In the genomic region with DNA sequence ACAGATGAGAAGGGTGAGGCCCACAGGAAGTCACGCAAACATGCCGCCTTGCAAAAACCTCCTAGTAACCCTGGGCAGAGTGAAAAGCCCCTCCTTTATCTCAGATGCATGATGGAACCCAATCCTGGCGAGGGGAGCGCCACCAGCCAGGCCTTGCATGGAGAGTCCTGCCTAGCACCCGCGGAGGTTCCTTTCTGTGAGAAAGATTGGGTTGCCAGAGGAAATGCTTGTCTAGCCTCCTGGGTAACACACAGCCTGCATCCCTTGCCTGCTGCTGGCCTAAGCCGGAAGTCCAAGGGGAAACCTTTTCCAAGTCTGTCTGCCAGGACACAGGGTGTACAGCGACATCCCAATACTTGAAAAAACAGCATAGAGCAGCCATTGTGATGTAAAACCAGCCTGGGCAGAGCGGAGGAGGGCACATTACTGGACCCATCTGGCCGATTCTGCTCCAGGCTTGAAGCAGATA, we compare ENCODE assay signal across 10 mouse cellular contexts. TPM values are rescaled to one million over a fixed set of nuclear protein-coding genes. Genes with fewer than 3 reads are reported as not detected.
A peak's percentile ranks its signal among the peaks of the same experiment; 100 is the strongest.
DNase-seq lines count a peak whose midpoint lies in the region; ATAC-seq lines count a peak whose summit lies in the region.
"Had no signal": no experiment of that assay in that cellular context is flagged by ENCODE, and none has a peak within 500 bp of the region (broad histone marks: within the 10 kb centered on the region; RNA-seq: fewer than 3 reads in every experiment).

No protein-coding gene starts in this region.

- DNase-seq in heart, adult 8-10 months (ENCODE audit: low spot score), result peak; percentile 36
- DNase-seq in heart, postnatal 25 days (ENCODE audit: low spot score), result no peak
- peak; percentile 23 for DNase-seq in brain, adult 2 months (ENCODE audit: low read depth, low spot score)
- DNase-seq in midbrain, embryonic 14.5 days, result peak; percentile 47
- DNase-seq in frontal cortex, postnatal 36 days (ENCODE audit: low spot score in 2 of 2), result no peak
- no peak for DNase-seq in thymus, postnatal 0 days (ENCODE audit: low spot score)
- DNase-seq in right cerebral cortex, adult 18-20 months, result no peak

- 59% methylated on average over 10 of the region's 10 CpGs for WGBS in heart, embryonic 16.5 days
- 46% methylated on average over 10 of the region's 10 CpGs for WGBS in midbrain, embryonic 14.5 days

- no peaks in the 10 kb centered on the region for H3K27me3 ChIP-seq in heart, embryonic 16.5 days (ENCODE audit: control insufficient read depth, insufficient read depth, low read length)
- no peaks in the 10 kb centered on the region for H3K27me3 ChIP-seq in midbrain, embryonic 14.5 days (ENCODE audit: control insufficient read depth, insufficient read depth, low read length)

- intact Hi-C loops in heart, postnatal 25 days (cut with DNase I), result no loop called here

- H3K27ac ChIP-seq in heart, embryonic 16.5 days (ENCODE audit: low read length), result peak overlapping the region; percentile 38
- H3K27ac ChIP-seq in midbrain, embryonic 14.5 days (replicated peaks; ENCODE audit: low read depth, low read length), result peak overlapping the region; percentile 41; the same call in 1 of the 2 replicates
- H3K27ac ChIP-seq: heart, adult 2 months had no signal

- H3K4me3 ChIP-seq in heart, embryonic 16.5 days (ENCODE audit: low read length), result no peak overlapping the region
- H3K4me3 ChIP-seq in midbrain, embryonic 14.5 days (replicated peaks; ENCODE audit: low read depth, low read length), result no peak overlapping the region
- H3K4me3 ChIP-seq: erythroblast, embryonic 14.5 days; heart, adult 2 months had no signal

- H3K4me2 ChIP-seq in heart, embryonic 16.5 days (ENCODE audit: low read depth, low read length), result 0 out of 2 replicates have a peak overlapping the region, but pooled peaks have one; percentile 13
- H3K4me2 ChIP-seq in midbrain, embryonic 14.5 days (ENCODE audit: low read length), result no peak overlapping the region

- no peaks in the 10 kb centered on the region for H3K9me3 ChIP-seq in heart, embryonic 16.5 days (replicated peaks; ENCODE audit: control insufficient read depth, low read length)
- no peaks in the 10 kb centered on the region for H3K9me3 ChIP-seq in midbrain, embryonic 14.5 days (ENCODE audit: control insufficient read depth, low read length)

- H3K36me3 ChIP-seq in heart, embryonic 16.5 days (ENCODE audit: control insufficient read depth, insufficient read depth), result no peaks in the 10 kb centered on the region
- H3K36me3 ChIP-seq in midbrain, embryonic 14.5 days (ENCODE audit: control insufficient read depth, insufficient read depth, low read length), result no peaks in the 10 kb centered on the region

- peaks cover 20% of the 10 kb centered on the region for H3K4me1 ChIP-seq in heart, embryonic 16.5 days (ENCODE audit: control insufficient read depth, insufficient read depth, low read length)
- H3K4me1 ChIP-seq in midbrain, embryonic 14.5 days (ENCODE audit: control insufficient read depth, insufficient read depth, low read length), result 0 out of 2 replicates have a peak, but pooled peaks cover 3% of the 10 kb centered on the region

- H3K9ac ChIP-seq in heart, embryonic 16.5 days (ENCODE audit: low read length), result no peak overlapping the region
- no peak overlapping the region for H3K9ac ChIP-seq in midbrain, embryonic 14.5 days (replicated peaks; ENCODE audit: low read length)

- ATAC-seq in heart, embryonic 16.5 days (replicated peaks; ENCODE audit: extremely low read depth, insufficient read depth, low FRiP score), result no peak; the same call in 1 of the 2 replicates
- 0 out of 2 replicates have a peak, but pooled peaks have one; percentile 31 for ATAC-seq in midbrain, embryonic 14.5 days (ENCODE audit: low FRiP score, low TSS enrichment)

RNA-seq across cellular contexts. Expression of a gene that starts 57.7 kb away (rescaled TPM):
- total RNA-seq in heart, adult 8-10 months (2022), result 10 to 100 TPM; 19.4 to 26.8 (median 22.2) TPM
- 10 to 100 TPM; 24.3 to 30.9 TPM for total RNA-seq in heart, postnatal 25 days (2021)
- 2.7 and 4.2 TPM in 2 replicates for polyA plus RNA-seq in heart, embryonic 16.5 days (2015; fragmentation: Nextera tagmentation; extraction: Ambion mirVana)
- polyA plus RNA-seq in midbrain, embryonic 14.5 days (2014; fragmentation: Nextera tagmentation; extraction: Ambion mirVana), result 0.91 and 1.2 TPM in 2 replicates
- polyA plus RNA-seq in thymus, postnatal 0 days (2015; fragmentation: Nextera tagmentation; extraction: Ambion mirVana), result 0.68 and 1.1 TPM in 2 replicates

Comparison
In these comparisons a context has a peak if more than half of its experiments do, and no peak if none do; other contexts are left out.
1. DNase-seq: peak in heart, adult 8-10 months (single experiment), brain, adult 2 months (single experiment) and midbrain, embryonic 14.5 days (single experiment); none in heart, postnatal 25 days (single experiment), frontal cortex, postnatal 36 days (0 of 2), thymus, postnatal 0 days (single experiment) and right cerebral cortex, adult 18-20 months (single experiment).